Mouse (Mus musculus): ENCODE measurements around the gene Rnf208.

The Rnf208 gene

DNA sequence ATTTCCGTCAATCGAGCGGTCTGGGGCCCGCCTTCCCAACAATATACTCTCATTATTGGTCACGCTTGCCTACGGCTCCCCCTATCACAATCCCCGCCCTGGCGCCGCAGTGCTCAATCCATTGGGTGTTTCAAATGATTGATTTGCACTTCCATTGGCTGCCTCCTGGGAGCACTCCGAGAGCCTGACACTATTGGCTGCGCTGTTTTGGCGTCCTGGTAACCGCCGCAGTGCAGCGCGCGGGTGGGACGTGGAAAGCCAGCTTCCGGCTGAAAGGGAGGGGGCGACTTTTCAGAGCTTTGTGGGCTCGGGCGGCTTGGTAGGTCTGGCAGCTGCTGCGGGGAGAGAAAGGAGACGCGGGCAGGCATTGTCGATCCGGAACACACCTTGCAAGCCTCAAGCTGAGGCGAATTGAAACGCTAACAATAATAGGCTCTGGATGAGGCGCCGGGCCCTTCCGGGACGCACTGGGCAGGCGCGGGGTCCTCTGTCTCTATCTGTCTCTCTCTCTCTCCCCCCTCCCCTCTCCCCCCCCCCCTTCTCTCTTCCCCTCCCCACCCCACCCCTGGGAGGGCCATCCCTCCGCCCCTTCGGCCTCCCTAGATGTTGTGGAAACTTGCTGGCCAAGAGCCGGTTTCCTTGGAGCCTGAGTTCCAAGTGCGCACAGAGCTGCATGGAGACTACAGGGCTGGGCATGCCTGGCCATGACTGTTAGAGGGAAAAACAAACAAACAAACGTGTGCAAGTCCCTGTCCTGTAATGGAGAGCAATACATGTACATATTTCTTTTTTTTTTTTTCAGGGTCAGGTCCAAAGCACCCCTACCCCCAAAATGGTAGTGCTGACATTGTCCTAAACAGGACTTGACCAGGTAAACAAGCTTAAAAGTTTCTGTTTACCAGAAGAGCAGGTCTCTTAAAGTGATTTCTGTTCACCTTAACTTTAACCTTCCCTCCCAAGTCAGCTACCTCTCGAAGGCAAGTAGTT, 17.0 kb upstream of the Rnf208 start:
- peak; percentile 99 for DNase-seq

DNA sequence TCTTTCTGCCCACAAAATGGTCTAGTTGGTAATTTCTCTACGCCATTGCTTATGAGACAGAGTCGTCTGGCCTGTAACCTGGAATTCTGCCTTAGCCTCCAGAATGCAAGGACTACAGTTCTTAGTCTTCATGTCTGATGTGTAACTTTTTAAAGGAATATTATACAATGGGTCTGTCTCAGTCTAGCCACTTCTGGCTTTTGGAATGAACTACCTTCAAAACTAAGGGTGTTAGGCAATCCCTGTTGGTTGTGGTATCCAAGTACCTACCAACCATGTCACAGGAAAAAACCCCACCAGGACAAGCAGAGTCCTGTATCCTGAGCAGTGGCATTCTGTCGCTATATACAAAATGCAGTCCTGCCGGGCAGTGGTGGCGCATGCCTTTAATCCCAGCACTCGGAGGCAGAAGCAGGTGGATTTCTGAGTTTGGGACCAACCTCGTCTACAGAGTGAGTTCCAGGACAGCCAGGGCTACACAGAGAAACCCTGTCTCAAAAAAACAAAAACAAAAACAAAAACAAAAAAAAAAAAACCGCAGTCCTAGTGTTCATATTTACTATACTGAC, 16.2 kb upstream of the Rnf208 start:
- no peak for DNase-seq

DNA sequence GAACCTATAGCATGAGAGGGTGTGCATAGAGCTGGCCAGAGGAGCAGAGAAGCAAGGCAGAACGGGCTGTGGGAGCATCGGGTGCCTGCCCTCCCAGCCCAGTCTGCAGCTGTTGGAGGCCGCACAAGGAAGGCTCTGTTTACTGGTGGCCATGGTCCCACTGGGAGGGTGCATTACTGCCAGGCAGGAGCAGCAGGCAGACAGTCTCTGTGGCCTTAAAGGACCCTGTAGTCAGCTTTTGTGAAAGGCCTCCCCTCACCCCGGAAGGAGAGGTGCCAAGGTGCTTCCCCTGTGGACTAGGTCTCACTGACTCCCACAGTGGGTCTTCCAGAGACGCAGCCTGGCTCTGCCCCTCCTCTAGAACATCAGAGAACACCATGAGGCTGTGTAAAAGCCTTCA, 15.2 kb upstream of the Rnf208 start:
- DNase-seq: peak; percentile 48

DNA sequence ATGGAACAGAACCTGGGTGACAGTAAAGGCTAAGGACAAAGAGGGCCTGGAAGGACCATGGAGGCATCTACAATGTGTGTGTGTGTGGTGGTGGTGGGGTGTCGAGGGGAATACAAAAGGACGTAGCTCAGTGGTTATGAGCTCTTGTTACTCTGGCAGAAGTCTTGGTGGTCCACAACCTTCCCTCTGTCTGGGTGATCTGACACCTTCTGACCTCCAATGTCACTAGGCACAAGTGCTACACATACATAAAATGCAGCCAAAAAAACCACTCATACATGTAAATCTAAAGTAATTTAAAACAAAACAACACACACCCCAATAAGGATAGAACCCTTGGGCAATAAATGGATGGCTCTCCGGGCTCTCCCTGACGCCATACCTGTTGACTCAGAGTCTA, 14.6 kb upstream of the Rnf208 start:
- no peak for DNase-seq

DNA sequence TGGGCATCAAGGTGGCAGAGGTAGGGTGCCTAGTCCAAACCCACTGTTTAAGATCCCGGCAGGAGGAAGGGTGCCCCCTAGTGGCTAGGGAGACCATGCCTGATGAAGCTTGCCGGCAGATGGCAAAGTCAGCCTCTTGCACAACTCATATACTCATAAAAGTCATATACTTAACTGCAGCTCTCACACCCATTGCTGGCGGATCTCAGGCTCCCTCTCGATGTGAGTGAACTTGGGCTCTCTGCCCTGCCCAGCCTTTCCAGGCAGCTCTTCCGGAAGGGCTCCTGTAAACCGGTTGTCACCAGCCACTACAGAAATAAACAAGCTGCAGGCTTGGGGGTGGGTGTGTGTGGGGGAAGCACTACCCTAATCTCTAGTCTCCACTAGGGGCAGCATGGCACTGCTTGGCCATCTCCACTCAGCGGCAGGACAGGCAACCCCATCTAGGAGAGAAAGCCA, 13.6 kb upstream of the Rnf208 start:
- peak; percentile 86 for DNase-seq

DNA sequence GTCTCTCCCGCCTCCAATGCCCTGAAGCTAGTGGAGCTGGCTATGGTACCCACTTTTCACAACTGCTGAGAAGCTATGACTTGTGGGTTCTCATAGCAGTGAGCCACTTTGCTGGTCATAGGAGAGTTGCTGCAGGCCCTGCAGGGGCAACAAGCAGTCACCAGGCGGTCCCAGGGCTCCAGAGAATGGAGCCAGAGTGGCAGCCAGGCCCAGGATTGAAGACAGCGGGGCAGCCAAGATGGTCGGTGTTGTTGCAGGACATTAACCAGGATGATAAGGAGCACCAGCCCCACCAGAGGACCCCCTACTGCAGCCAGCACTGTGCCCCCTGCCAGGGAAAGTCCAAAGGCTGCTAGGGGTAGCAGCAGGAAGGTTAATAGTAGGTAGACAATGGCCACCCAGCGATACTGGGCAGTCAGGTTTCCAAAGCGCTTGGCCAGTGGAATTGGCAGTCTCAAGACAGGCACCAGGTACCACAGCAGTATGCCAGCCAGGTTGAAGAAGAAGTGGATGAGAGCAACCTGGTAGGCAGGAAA, 13.0 kb upstream of the Rnf208 start:
- no peak for DNase-seq

DNA sequence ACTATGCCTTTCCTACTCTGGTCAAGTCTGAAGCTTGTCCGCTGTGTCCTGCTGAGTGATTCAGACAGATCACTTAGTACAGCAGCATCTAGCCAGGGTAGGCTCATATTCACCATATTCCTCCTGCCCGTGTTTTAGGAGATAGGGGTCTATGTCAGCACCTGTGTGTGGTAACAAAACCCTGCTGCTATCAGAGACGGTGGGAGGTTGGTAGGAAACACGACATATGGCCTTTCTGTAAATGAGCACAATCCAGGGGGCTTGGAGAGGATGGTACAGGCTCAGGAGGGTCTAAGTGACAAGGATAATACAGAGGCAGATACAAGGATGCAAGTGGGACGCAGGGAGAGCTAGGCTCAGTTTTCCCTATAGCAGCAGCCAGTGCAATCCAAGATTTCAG, 12.5 kb upstream of the Rnf208 start:
- no peak for DNase-seq

DNA sequence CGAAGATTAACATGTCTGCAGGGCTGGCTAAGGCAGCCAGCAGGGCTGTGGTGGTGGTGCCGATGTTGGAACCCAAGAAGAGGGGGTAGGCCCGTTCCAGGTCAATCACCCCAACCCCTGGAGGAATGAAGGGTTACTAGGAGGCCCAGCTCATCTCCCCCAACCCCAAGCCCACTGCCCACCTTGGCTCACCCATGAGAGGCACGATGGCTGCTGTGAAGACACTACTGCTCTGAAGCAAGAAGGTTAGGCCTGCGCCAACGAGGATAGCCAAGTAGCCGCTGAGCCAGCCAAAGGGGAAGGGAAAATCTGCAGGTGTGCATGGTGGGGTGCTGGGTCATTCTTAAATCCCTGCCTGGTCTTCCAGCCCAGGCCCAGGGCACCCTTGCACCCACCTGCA, 11.5 kb upstream of the Rnf208 start:
- no peak for DNase-seq

DNA sequence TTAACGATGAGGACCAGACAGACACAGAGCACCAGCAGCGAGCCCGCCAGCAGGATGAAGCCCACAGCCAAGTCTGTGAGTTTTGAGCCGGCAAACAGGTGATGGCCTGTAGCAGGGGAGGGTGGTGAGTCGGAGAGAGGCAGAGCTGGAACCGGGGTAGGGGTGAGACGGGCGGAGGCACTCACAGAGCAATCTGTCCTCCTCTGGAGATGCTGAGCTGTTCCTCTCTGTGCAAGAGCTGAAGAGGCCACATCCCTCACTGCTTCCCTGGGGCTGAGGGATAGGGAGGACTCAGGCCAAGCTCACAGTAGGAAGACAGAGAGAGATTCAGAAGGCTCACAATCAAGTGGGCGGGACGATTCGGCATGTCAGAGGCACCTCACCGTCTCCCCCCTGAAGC, 11.0 kb upstream of the Rnf208 start:
- no peak for DNase-seq

DNA sequence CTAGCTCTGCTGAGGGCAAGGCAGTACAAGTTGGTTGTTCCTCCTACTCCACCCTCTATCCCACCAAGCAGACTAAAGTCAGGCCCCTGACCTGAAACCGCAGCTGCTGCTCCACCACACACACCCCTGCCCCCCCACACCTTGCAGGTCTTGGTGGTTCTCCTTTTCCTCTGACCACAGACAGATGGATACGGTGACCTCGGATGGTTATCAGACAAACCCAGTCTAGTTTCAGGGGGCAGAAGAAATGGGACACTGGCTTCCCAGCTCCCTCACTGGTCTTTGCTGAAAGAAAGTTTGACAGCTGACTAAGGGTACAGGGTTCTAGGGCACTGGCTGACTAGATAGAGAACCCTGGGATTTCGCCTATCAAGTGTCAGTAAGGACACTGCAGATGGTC, 8.6 kb upstream of the Rnf208 start:
- no peak for DNase-seq

DNA sequence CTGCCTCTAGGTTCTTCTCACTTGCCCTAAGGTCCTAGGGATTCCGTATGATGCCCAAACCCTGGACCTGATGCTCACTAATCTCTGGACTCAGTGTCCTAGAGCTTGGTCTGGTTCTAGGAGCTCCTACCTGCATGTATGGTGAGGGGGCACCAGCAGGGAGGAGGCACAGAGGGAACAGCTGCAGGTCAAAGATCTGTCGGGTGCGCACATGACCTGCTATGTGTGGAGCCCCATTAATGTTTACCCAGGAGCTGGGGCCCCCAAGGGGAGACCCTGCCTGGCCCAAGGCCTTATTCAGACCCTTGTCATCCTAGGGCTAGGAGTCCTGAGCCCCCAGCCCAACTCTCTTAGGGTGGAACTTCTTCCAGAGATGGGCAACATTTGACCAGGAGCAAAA, 8.0 kb upstream of the Rnf208 start, which contains the start of gene Slc34a3:
Slc34a3 (minus strand) TSS at position 315 of the 400 bp plus-strand sequence.
- no peak for DNase-seq

DNA sequence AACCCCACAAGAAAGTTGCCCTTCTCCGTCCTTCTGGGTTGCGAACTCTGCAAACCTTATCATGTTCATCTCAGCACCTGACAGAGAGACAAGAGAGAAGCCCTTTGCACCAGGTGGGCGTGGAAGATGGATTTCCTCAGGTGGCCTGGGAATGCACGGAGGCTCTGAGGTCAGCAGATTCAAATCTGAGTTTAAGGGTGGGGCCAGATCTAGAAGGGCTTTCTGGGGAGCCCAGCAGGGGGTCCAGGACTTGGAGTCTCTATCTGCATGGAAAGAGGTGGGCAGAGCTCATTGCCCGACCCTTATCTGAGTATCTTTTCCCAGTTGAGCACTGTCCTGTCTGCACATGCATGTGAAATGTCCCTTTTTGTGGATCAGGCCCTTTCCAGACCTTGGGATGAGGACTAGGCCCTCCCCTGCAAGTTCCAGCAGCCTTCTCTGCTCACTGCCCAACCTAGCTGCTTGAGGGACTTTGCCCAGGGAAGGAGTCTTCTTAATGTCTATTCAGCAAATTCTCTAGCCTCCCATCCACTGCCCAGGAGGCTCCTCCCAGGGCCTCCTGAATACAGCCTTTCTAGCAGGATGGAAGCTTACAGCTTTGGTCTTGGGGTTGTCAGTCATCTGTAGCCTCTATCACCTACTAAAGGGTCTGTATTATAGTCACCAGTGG, 7.4 kb upstream of the Rnf208 start:
- no peak for DNase-seq

DNA sequence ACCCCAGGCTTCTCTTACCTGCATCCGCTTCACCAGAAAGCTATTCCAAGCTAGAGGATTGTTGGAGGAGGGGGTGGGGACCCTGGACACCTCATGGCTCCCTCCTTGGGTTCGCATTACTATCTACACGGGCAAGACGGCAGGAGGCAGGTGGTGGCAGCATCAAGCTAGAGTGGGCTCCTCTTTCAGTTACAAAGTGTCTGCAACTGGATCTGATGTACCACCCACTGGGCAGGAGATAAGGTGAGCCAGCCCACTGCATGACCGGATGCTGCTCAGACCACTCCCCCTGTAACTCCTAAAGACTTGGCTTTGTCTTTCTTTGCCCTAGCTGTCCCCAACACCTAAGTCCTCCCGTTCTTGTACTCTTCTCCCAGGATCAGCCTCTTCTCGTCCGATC, 5.4 kb upstream of the Rnf208 start, which contains the start of gene Rnf224:
Rnf224 (minus strand) TSS at position 174 of the 400 bp plus-strand sequence.
- no peak for DNase-seq

DNA sequence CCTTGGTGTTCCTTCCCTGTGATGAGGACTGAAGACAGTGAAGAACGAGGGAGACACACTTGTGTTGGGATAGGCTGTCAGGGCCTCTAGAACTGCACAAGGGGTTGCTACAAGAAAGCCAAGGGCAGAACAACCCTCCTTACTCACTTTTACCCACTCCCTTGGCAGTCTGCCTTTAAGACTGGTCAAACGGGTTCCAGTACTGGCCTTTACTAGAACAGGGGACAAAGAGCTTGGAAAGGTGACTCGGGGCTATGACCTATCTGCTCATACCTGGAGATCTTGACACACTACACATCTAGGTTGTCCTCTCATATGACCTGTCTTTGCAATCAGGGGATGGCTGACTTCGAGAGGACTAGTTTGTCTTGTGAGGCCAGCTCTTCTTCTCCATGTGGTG, 4.5 kb upstream of the Rnf208 start:
- no peak for DNase-seq

DNA sequence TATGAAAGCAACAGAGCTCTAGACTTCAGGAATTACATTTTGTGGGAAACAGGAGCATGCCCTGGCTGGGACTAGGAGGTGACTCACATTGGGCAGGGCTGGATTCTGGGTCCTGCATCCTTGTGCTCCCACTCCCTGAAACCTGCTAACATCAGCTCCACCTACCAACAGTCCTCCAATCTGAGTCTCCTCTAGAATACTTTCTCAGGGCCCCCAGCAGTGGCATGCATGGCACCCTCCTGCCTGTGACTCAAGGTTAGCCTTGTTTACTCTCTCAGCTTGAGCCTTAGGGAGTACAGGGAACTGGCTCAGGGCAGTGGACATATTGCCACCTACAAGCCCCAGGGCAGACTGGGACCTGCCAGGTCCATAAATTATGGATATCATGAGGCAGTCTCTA, 3.9 kb upstream of the Rnf208 start:
- DNase-seq: no peak

DNA sequence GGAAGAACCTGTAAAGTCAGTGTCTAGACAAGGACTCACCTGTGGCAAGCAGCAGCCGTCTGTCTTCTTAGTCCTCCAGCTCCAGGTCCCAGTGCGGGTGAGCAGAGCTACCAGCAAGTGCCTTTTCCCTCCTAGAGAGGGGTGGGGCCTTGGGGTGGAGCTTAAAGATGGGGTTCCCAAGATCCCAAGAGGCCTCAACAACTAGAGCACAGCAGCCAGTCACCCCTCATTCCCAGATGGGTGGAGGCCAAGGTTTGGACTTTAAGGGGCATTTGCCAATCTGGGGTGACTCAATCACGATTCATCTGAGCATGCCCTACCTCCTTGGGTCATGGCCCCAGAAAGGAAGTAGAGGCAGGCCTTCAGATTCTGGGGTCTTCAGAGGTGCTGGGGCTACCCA, 2.3 kb upstream of the Rnf208 start:
- no peak for DNase-seq

DNA sequence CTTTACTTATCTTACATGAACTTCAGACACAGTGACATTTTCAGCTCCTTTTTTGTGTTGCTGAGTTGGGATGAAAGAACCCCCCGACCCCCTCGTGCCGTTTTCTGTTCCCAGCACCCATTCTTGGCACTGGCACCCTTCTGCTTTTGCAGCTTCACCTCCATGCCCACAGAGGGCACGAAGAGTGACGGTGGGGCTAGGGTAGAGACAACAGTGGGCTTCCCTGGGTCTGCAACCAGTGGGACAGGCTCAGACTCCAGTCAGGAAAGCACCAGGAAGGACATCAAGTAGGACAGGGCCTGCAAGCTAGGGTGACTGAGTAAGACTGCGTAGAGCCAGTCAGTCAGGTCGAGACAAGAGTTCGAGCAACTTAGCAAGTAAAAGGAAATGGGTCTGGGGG, 1.7 kb upstream of the Rnf208 start:
- no peak for DNase-seq

DNA sequence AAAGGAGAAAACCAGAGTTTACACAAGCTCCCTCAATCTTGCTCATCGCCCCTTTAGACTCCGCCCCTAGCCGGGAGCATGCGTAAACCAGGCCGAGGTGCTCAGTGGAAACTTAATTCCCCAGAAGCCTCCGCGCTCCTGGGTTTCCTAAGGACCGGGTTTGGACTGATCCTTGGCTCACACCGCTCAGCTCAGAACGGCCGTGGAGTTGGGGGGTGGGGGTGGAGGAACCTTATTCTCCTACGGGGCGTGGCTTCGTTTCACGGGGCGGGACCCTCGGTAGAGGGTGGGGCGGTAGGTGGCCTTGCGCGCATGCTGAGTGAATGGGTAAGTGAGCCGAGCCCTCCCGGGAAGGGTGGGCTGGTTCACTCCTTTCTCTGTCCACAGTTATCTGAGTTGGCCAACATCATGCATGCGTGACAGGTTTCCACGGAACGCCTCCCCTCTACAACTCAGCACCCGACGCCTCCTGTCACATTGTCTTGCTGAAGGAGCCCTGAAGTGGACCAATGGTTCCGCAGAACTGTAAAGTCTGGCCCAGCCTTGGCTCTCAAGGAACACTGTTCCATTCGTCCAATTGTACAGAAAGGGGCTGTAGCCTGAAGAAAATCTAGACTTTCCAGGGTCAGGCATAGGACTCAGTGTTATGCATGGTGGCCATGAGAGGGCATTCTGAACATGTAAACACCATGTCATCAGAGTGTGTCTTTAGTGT, 1.2 kb upstream of the Rnf208 start:
- peak; percentile 65 for DNase-seq

DNA sequence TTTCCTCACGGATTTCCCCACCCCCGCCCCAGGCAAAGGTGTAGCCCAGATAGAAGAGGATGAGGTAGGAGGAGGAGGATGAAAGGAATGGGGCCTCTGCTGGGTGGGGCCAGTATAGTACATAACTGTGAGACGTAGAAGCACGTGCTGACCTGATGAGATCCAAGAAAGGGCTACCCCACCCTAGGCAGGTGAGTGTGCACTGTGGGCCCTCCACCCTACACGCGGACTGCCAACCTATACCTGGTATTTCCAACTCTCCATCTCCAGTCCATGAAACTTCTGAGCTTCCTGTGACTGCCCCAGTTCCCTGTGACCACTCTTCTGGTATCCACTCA, 648 bp upstream of the Rnf208 start:
- DNase-seq: no peak

DNA sequence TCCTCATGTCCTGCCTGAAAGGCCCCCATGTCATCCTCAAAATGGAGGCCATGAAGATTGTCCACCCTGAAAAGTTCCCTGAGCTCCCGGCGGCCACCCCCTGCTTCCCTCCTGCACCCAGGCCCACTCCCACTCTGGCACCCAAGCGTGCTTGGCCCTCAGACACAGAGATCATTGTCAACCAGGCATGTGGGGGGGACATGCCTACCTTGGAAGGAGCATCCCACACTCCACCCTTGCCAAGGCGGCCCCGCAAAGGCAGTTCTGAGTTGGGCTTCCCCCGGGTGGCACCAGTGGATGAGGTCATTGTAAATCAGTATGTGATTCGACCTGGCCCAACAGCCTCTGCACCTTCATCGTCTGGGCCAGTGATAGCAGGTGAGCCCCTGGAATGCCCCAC, 1.3 kb downstream of the Rnf208 start:
- no peak for DNase-seq

DNA sequence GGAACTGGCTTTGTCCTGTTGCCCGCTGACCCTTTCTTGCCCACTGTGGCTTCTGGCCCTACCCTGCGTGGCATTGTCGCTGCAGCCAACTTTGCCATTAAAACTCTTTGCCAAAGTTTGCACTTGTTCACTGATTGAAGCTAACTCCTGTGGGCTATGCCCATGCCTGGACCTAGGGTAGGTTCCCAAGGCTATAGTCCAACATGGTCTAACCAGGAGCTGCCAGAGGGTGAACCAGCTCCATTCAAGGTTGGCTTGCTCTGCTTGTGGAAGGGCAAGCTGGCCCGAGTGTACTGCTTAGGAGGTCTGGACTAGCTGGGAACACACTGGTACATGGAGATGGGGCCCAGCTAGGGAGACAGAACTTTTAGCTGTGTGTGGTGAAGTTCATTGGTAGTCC, 2.1 kb downstream of the Rnf208 start:
- no peak for DNase-seq

DNA sequence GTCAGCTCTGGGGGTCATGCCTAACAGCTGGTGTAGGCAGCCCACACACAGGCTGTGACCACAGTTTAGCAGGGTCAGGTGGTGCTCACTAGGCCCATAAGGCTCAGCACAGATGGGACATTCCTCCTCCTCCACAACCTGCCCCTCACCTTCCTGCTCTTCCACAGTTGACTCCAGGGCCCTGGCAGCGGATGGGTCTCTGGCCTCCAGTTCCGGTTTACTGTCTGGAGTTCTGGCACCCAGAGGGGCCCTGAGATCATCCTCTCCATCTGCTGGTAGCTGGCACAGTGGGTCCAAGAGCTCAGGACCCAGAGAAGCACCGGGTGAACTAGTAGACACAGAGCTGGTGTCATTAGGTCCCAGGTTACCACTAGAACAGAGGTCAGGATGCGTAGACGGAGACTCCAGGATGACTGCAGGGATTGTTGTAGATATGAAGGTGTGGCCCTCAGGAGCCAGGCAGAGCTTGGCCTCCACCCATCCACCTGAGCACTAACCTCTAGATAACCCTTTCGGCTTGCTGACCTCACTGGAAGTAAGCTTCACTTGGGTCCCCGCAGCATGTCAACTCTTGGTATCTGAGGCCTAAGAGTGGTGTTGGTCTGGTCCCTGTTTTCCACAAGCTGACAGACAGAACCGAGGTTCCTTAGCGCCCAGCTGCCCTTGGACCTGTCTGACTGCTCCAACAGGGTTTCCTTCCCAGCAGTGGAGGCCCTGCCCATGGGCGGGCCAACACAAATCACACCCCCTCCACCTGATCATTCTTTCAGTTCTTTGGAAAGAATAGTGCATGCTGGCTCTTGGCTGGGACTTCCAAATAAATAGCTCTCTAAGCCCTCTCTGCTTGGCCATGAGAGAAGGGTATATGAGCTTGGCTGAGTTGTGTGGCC, 4.4 kb downstream of the Rnf208 start, which contains the start of gene AL732309.1:
AL732309.1 (minus strand) TSS at position 681 of the 890 bp plus-strand sequence.
- no peak for DNase-seq

Measured in cerebellum, adult 11 months (tissue).